ENCODE assay signal across 12 mouse cellular contexts in the genomic region with DNA sequence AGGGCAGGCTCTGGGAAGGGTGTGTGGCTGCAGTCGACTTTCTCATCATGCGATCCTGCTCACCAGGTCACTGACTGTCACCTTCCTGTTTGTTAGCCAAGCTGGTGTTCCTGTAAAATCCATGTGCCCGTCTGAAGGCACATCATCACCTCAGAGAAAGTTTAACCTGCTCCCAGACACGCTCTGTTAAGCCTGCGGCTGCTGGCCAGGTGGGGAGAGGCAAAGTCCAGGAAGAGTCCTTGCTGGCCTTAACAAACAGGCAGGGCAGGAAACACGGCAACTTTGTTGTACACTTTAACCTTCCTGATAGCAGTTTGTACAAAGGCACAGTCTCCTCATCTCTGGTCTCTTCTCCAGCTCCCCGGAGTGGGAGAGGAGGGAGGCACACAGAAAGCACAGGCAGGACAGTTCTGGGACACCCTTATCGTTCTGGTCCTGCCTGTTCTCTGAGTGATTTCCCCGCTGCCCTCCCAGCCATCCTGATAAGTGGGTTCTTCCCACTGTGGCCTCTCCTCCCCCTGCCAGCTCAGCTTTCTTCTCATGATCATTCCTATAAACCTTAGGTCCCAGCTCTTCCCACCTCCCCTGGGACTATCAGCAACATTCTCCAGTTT. TPM values are rescaled to one million over a fixed set of nuclear protein-coding genes. Genes with fewer than 3 reads are reported as not detected.
A peak's percentile ranks its signal among the peaks of the same experiment; 100 is the strongest.
DNase-seq lines count a peak whose midpoint lies in the region; ATAC-seq and TF ChIP-seq lines count a peak whose summit lies in the region.
"Had no signal": no experiment of that assay in that cellular context is flagged by ENCODE, and none has a peak within 500 bp of the region (broad histone marks: within the 10 kb centered on the region; RNA-seq: fewer than 3 reads in every experiment).

No protein-coding gene starts in this region.

- no peak for TF ChIP-seq POLR2A in small intestine, adult 2 months (IDR thresholded peaks at IDR 0.05; ENCODE audit: low read depth, low read length)

- DNase-seq in heart, postnatal 14 days: no peak
- peak; percentile 93 for DNase-seq in kidney, adult 11 months
- peak; percentile 59 to 76 for DNase-seq in kidney, postnatal 4 days
- DNase-seq in hindbrain, embryonic 11.5 days (ENCODE audit: low spot score): no peak
- DNase-seq in cerebellum, adult 18-20 months: no peak
- DNase-seq: B cell, adult 2 months; gastrocnemius, postnatal 36 days; lung, postnatal 36 days had no signal

- ATAC-seq in heart, embryonic 11.5 days (replicated peaks; ENCODE audit: insufficient number of reproducible peaks, low FRiP score, low TSS enrichment): no peak
- no peak for ATAC-seq in hindbrain, embryonic 11.5 days (ENCODE audit: low FRiP score)
- ATAC-seq in monocyte, adult 5-6 weeks (replicated peaks; ENCODE audit: insufficient number of reproducible peaks, low FRiP score, low TSS enrichment, poor library complexity, severe bottlenecking): no peak

- intact Hi-C loops in heart, postnatal 14 days (cut with DNase I): no loop called here

- 0 out of 2 replicates have a peak overlapping the region, but pooled peaks have one; percentile 7 for H3K4me2 ChIP-seq in heart, embryonic 11.5 days
- no peak overlapping the region for H3K4me2 ChIP-seq in hindbrain, embryonic 11.5 days (replicated peaks; ENCODE audit: low read depth, low read length)
- H3K4me2 ChIP-seq: forebrain, embryonic 12.5 days had no signal

- peak overlapping the region; percentile 22; the same call in 1 of the 2 replicates for H3K9ac ChIP-seq in heart, embryonic 11.5 days (ENCODE audit: low read depth, low read length)
- H3K9ac ChIP-seq in hindbrain, embryonic 11.5 days (ENCODE audit: low read depth, low read length): no peak overlapping the region
- H3K9ac ChIP-seq: forebrain, embryonic 12.5 days had no signal

- H3K9me3 ChIP-seq in heart, embryonic 11.5 days (replicated peaks; ENCODE audit: control insufficient read depth, low read length): no peaks in the 10 kb centered on the region
- H3K9me3 ChIP-seq in hindbrain, embryonic 11.5 days (ENCODE audit: control insufficient read depth, low read length): no peaks in the 10 kb centered on the region
- H3K9me3 ChIP-seq: forebrain, embryonic 12.5 days had no signal

- peaks cover 24% of the 10 kb centered on the region for H3K4me1 ChIP-seq in heart, embryonic 11.5 days (ENCODE audit: control insufficient read depth, insufficient read depth, low read length)
- peaks cover 10% of the 10 kb centered on the region; the same call in 1 of the 2 replicates for H3K4me1 ChIP-seq in small intestine, adult 2 months (ENCODE audit: control insufficient read depth, insufficient read depth, insufficient read length, low read length)
- H3K4me1 ChIP-seq in hindbrain, embryonic 11.5 days (replicated peaks; ENCODE audit: control insufficient read depth, insufficient read depth, low read length): no peaks in the 10 kb centered on the region
- H3K4me1 ChIP-seq: forebrain, embryonic 12.5 days had no signal

- H3K27ac ChIP-seq in heart, embryonic 11.5 days (ENCODE audit: low read depth, low read length): peak overlapping the region; percentile 17; the same call in 1 of the 2 replicates
- peak overlapping the region; percentile 61 for H3K27ac ChIP-seq in small intestine, adult 2 months (ENCODE audit: insufficient read depth, low read depth, low read length)
- no peak overlapping the region for H3K27ac ChIP-seq in hindbrain, embryonic 11.5 days (ENCODE audit: low read depth, low read length)
- H3K27ac ChIP-seq: forebrain, embryonic 12.5 days had no signal

- H3K36me3 ChIP-seq in heart, embryonic 11.5 days (ENCODE audit: control insufficient read depth, insufficient read depth, low read length): peaks cover 3% of the 10 kb centered on the region; the same call in 1 of the 2 replicates
- H3K36me3 ChIP-seq in small intestine, adult 2 months (ENCODE audit: control insufficient read depth, insufficient read depth, low read length): no peaks in the 10 kb centered on the region
- 0 out of 2 replicates have a peak, but pooled peaks cover 3% of the 10 kb centered on the region for H3K36me3 ChIP-seq in hindbrain, embryonic 11.5 days (ENCODE audit: control insufficient read depth, insufficient read depth, low read length)

- H3K4me3 ChIP-seq in heart, embryonic 11.5 days (ENCODE audit: low read depth, low read length): no peak overlapping the region
- H3K4me3 ChIP-seq in small intestine, adult 2 months (ENCODE audit: low read depth, low read length): no peak overlapping the region
- no peak overlapping the region for H3K4me3 ChIP-seq in hindbrain, embryonic 11.5 days (ENCODE audit: low read depth, low read length)
- H3K4me3 ChIP-seq: forebrain, embryonic 12.5 days had no signal

- TF ChIP-seq CTCF in small intestine, adult 2 months (IDR thresholded peaks at IDR 0.05; ENCODE audit: extremely low read depth, insufficient read length, insufficient replicate concordance, low read depth, low read length): no peak

- no peaks in the 10 kb centered on the region for H3K27me3 ChIP-seq in heart, embryonic 11.5 days (ENCODE audit: control insufficient read depth, insufficient read depth, low read length)
- H3K27me3 ChIP-seq in small intestine, adult 2 months (ENCODE audit: control insufficient read depth, insufficient read depth, low read length): no peaks in the 10 kb centered on the region
- no peaks in the 10 kb centered on the region for H3K27me3 ChIP-seq in hindbrain, embryonic 11.5 days (ENCODE audit: control insufficient read depth, insufficient read depth, low read length)
- H3K27me3 ChIP-seq: forebrain, embryonic 12.5 days had no signal

- 43% methylated on average over 9 of the region's 9 CpGs for WGBS in heart, embryonic 11.5 days (ENCODE audit: insufficient replicate concordance)
- 22% methylated on average over 9 of the region's 9 CpGs for whole genome bisulfite sequencing in small intestine, adult 2 months
- WGBS in hindbrain, embryonic 11.5 days: 86% methylated on average over 9 of the region's 9 CpGs

RNA-seq across cellular contexts. Expression of a gene that starts 36.2 kb away (rescaled TPM):
- 12.7 and 15.2 TPM in 2 replicates for polyA plus RNA-seq in heart, embryonic 11.5 days (2014; fragmentation: Nextera tagmentation; extraction: Ambion mirVana)
- total RNA-seq in heart, postnatal 14 days (2021): 10 to 100 TPM; 11.4 to 13.1 TPM
- polyA plus RNA-seq in small intestine, adult 2 months (2012; rRNA removed): 46.8 and 75.2 TPM in 2 replicates
- 19.5 and 20.3 TPM in 2 replicates for polyA plus RNA-seq in hindbrain, embryonic 11.5 days (2014; fragmentation: Nextera tagmentation; extraction: Ambion mirVana)
- total RNA-seq in monocyte, adult 5-6 weeks (2017): 2.3 to 6.6 TPM (median 6.1 TPM) in 3 replicates

RNA-seq across cellular contexts. Expression of a gene that starts 47.5 kb away (rescaled TPM):
- polyA plus RNA-seq in heart, embryonic 11.5 days (2014; fragmentation: Nextera tagmentation; extraction: Ambion mirVana): 11.9 and 12.8 TPM in 2 replicates
- total RNA-seq in heart, postnatal 14 days (2021): 10 to 100 TPM; 22.7 to 25.3 TPM
- 37.3 and 116 TPM in 2 replicates for polyA plus RNA-seq in small intestine, adult 2 months (2012; rRNA removed)
- polyA plus RNA-seq in hindbrain, embryonic 11.5 days (2014; fragmentation: Nextera tagmentation; extraction: Ambion mirVana): 19.6 and 20.4 TPM in 2 replicates
- 0.32 to 4.0 TPM (median 1.2 TPM) in 3 replicates for total RNA-seq in monocyte, adult 5-6 weeks (2017)

Comparison
In these comparisons a context has a peak if more than half of its experiments do, and no peak if none do; other contexts are left out.
1. DNase-seq: peak in kidney, adult 11 months (single experiment) and kidney, postnatal 4 days (2 of 2); none in heart, postnatal 14 days (0 of 2), hindbrain, embryonic 11.5 days (single experiment) and cerebellum, adult 18-20 months (0 of 2).